Comparison of ENCODE assay signal across 21 mouse cellular contexts in genomic region chr16:94019725-94020124, GRCm38 (mm10). TPM values are rescaled to one million over a fixed set of nuclear protein-coding genes. Genes with fewer than 3 reads are reported as not detected.
DNase-seq lines count a peak whose midpoint lies in the region; ATAC-seq and TF ChIP-seq lines count a peak whose summit lies in the region.
"Not testable (repeated sequence)": the region's sequence is repeated elsewhere in the genome, so short reads cannot be mapped to it uniquely, and the experiment has no call there.
"Had no signal": no experiment of that assay in that cellular context is flagged by ENCODE, and none has a peak within 500 bp of the region (broad histone marks: within the 10 kb centered on the region; RNA-seq: fewer than 3 reads in every experiment).

No protein-coding gene starts in this region.

- H3K4me3 ChIP-seq in ES-E14 (ENCODE audit: insufficient read depth in 1 of 2, low read depth in 1 of 2, low read length in 2 of 2, poor library complexity in 1 of 2, severe bottlenecking in 1 of 2); bone marrow, adult 2 months (replicated peaks; ENCODE audit: control insufficient read depth, low read depth, low read length); heart, adult 2 months; liver, embryonic 14.5 days (ENCODE audit: insufficient read depth in 1 of 2, low read depth in 2 of 2, low read length in 2 of 2); midbrain, postnatal 0 days (ENCODE audit: low read depth, low read length); stomach, postnatal 0 days (ENCODE audit: low read depth, low read length): not testable (repeated sequence)

- not testable (repeated sequence) for H3K9ac ChIP-seq in ES-E14 (ENCODE audit: insufficient read depth, low read depth, low read length, poor library complexity, severe bottlenecking); heart, adult 2 months (ENCODE audit: low read depth, low read length); liver, embryonic 14.5 days (replicated peaks); midbrain, postnatal 0 days (replicated peaks; ENCODE audit: low read length, poor library complexity, severe bottlenecking); stomach, postnatal 0 days (ENCODE audit: low read length)

- H3K79me2 ChIP-seq in heart, adult 2 months (replicated peaks; ENCODE audit: control insufficient read depth, insufficient read depth, low read length): not testable (repeated sequence)

- peak; percentile 18 for DNase-seq in CD4-positive, CD25-positive, alpha-beta regulatory T cell, adult 2 months (ENCODE audit: low read depth, low spot score)
- DNase-seq in ES-E14 (ENCODE audit: low read depth, low spot score); heart, adult 2 months; liver, embryonic 14.5 days (ENCODE audit: low read depth in 3 of 3, low spot score in 3 of 3); midbrain, postnatal 0 days (ENCODE audit: low spot score); stomach, postnatal 0 days (ENCODE audit: low spot score): not testable (repeated sequence)
- peak; percentile 9 for DNase-seq in thymus, postnatal 25 days

- in situ Hi-C loops in ES-E14 (cut with MboI; ENCODE audit: low sequenced_read_pairs in 2 of 2, unreplicated experiment in 2 of 2): not testable (repeated sequence)

- H3K27ac ChIP-seq in ES-E14 (ENCODE audit: insufficient read depth, low read depth, low read length, poor library complexity, severe bottlenecking); bone marrow, adult 2 months (ENCODE audit: control insufficient read depth, insufficient read depth, low read depth, low read length, poor library complexity); heart, adult 2 months; liver, embryonic 14.5 days; midbrain, postnatal 0 days (ENCODE audit: low read depth, low read length); stomach, postnatal 0 days (replicated peaks): not testable (repeated sequence)

- not testable (repeated sequence) for H3K27me3 ChIP-seq in heart, adult 2 months (ENCODE audit: control insufficient read depth, insufficient read depth, low read length); liver, embryonic 14.5 days (ENCODE audit: control insufficient read depth, insufficient read depth, low read length); midbrain, postnatal 0 days (ENCODE audit: insufficient read depth, low read length); stomach, postnatal 0 days (ENCODE audit: control insufficient read depth, insufficient read depth, low read length)

- not testable (repeated sequence) for TF ChIP-seq EP300 in heart, adult 2 months (IDR thresholded peaks at IDR 0.05; ENCODE audit: insufficient read depth, low read depth, low read length); liver, embryonic 14.5 days (IDR thresholded peaks at IDR 0.05; ENCODE audit: low read depth); stomach, postnatal 0 days (optimal IDR thresholded peaks at IDR 0.05)

- intact Hi-C loops in heart, adult 2 months (cut with DNase I): not testable (repeated sequence)

- not testable (repeated sequence) for H3K4me2 ChIP-seq in liver, embryonic 14.5 days (ENCODE audit: low read depth); midbrain, postnatal 0 days (ENCODE audit: low read depth, low read length, poor library complexity, severe bottlenecking); stomach, postnatal 0 days (replicated peaks; ENCODE audit: low read depth)

- not testable (repeated sequence) for H3K36me3 ChIP-seq in ES-E14 (ENCODE audit: control insufficient read depth, insufficient read depth, low read length, poor library complexity, severe bottlenecking); heart, adult 2 months (ENCODE audit: control insufficient read depth, insufficient read depth, low read length); liver, embryonic 14.5 days (replicated peaks; ENCODE audit: control insufficient read depth, insufficient read depth, low read depth); midbrain, postnatal 0 days (ENCODE audit: insufficient read depth, low read length); stomach, postnatal 0 days (ENCODE audit: control insufficient read depth, insufficient read depth, low read length)

- TF ChIP-seq CTCF in bone marrow, adult 2 months (IDR thresholded peaks at IDR 0.05; ENCODE audit: control insufficient read depth, insufficient read depth, low read length): peak; percentile 54
- TF ChIP-seq CTCF in heart, adult 2 months (IDR thresholded peaks at IDR 0.05): 0 out of 2 replicates have a peak, but pooled peaks have one; percentile 6
- TF ChIP-seq CTCF in liver, embryonic 14.5 days (IDR thresholded peaks at IDR 0.05; ENCODE audit: low read depth): peak; percentile 61
- peak; percentile 17; the same call in 1 of the 2 replicates for TF ChIP-seq CTCF in midbrain, postnatal 0 days (IDR thresholded peaks at IDR 0.05)
- TF ChIP-seq CTCF in stomach, postnatal 0 days (IDR thresholded peaks at IDR 0.05; ENCODE audit: low read depth): peak; percentile 35

- not testable (repeated sequence) for H3K4me1 ChIP-seq in ES-E14 (ENCODE audit: control insufficient read depth in 2 of 2, insufficient read depth in 2 of 2, low read length in 2 of 2, poor library complexity in 1 of 2); bone marrow, adult 2 months (ENCODE audit: control insufficient read depth, insufficient read depth, low read length); heart, adult 2 months (ENCODE audit: control insufficient read depth, insufficient read depth, low read length); liver, embryonic 14.5 days (replicated peaks; ENCODE audit: control insufficient read depth in 2 of 2, insufficient read depth in 2 of 2, low read length in 1 of 2); midbrain, postnatal 0 days (ENCODE audit: insufficient read depth, low read length); stomach, postnatal 0 days (replicated peaks; ENCODE audit: control insufficient read depth, insufficient read depth)

- 67% methylated on average over 8 of the region's 8 CpGs for WGBS in bone marrow, adult 2 months
- 69% methylated on average over 8 of the region's 8 CpGs for WGBS in heart, adult 2 months
- WGBS in liver, embryonic 14.5 days (ENCODE audit: insufficient replicate concordance): 46% methylated on average over 8 of the region's 8 CpGs
- 73% methylated on average over 8 of the region's 8 CpGs for WGBS in midbrain, postnatal 0 days
- 70% methylated on average over 8 of the region's 8 CpGs for WGBS in stomach, postnatal 0 days

- not testable (repeated sequence) for H3K9me3 ChIP-seq in ES-E14 (ENCODE audit: control insufficient read depth, insufficient read depth, low read depth, low read length); liver, embryonic 14.5 days (ENCODE audit: control insufficient read depth, low read length); midbrain, postnatal 0 days (ENCODE audit: low read length); stomach, postnatal 0 days (ENCODE audit: control insufficient read depth, low read length)

- not testable (repeated sequence) for TF ChIP-seq POLR2A in bone marrow, adult 2 months (IDR thresholded peaks at IDR 0.05; ENCODE audit: borderline replicate concordance, control insufficient read depth, low read depth, low read length); heart, adult 2 months (IDR thresholded peaks at IDR 0.05; ENCODE audit: insufficient read depth, low read depth, low read length)

- ATAC-seq in liver, embryonic 14.5 days (ENCODE audit: insufficient read depth); midbrain, postnatal 0 days (ENCODE audit: low FRiP score); stomach, postnatal 0 days (ENCODE audit: low FRiP score, low TSS enrichment): not testable (repeated sequence)

TF ChIP-seq in ES-E14, 5 proteins besides CTCF, POLR2A, EP300 and RAD21:
- peak; percentile 70; the same call in 1 of the 2 replicates for TF ChIP-seq ZC3H11A (IDR thresholded peaks at IDR 0.05; ENCODE audit: borderline replicate concordance, low read depth, low read length)

RNA-seq across cellular contexts. Expression of gene Cldn14, which starts 11.1 kb away (rescaled TPM):
- 0.36 and 0.37 TPM in 2 replicates for total RNA-seq in ES-E14 (2012; rRNA removed)
- polyA plus RNA-seq in bone marrow, adult 2 months (2011; ENCODE audit: insufficient read depth, insufficient read length, low replicate concordance, missing spikeins): not detected in 2 replicates
- not detected for total RNA-seq in heart, adult 2 months (2021)
- polyA plus RNA-seq in heart, adult 2 months (2012; rRNA removed): not detected in 2 replicates
- polyA plus RNA-seq in liver, embryonic 14.5 days (2012; rRNA removed): 1.0 and 1.2 TPM in 2 replicates
- 1.2 and 2.3 TPM in 2 replicates for polyA plus RNA-seq in liver, embryonic 14.5 days (2014; fragmentation: Nextera tagmentation; extraction: Ambion mirVana)
- total RNA-seq in midbrain, postnatal 0 days (2014; rRNA removed): 0.76 TPM in 1 of 2 replicates, not detected in the other
- polyA plus RNA-seq in midbrain, postnatal 0 days (2015; fragmentation: Nextera tagmentation; extraction: Ambion mirVana): 0.12 TPM in 1 of 2 replicates, not detected in the other
- 0.10 TPM in 1 of 2 replicates, not detected in the other for polyA plus RNA-seq in stomach, postnatal 0 days (2015; fragmentation: Nextera tagmentation; extraction: Ambion mirVana)
- total RNA-seq: adrenal gland, adult 18-20 months; adrenal gland, postnatal 25 days; heart, postnatal 25 days; left cerebral cortex, postnatal 4 days had no signal
- polyA plus RNA-seq: embryonic facial prominence, embryonic 10.5 days; forebrain, embryonic 12.5 days; heart, embryonic 10.5 days; heart, embryonic 15.5 days; hindbrain, embryonic 11.5 days; hindbrain, embryonic 16.5 days; limb, embryonic 14.5 days; lung, embryonic 15.5 days; midbrain, embryonic 12.5 days had no signal

Comparison
In these comparisons a context has a peak if more than half of its experiments do, and no peak if none do; other contexts are left out.
1. CTCF ChIP-seq: peak in every context shown above with its lines; median percentile 61 in liver, embryonic 14.5 days; 54 in bone marrow, adult 2 months; 35 in stomach, postnatal 0 days; 17 in midbrain, postnatal 0 days; 6 in heart, adult 2 months.